Mouse (Mus musculus) hindbrain, embryonic 16.5 days (tissue): ENCODE data around the gene Grip1. TPM values are rescaled to one million over a fixed set of nuclear protein-coding genes. Genes with fewer than 3 reads are reported as not detected.
"Not testable (repeated sequence)": the region's sequence is repeated elsewhere in the genome, so short reads cannot be mapped to it uniquely, and the experiment has no call there.

Experiments used
- ATAC-seq: fragments of 200-750 bp; cut with Nextera tagmentation; 2 replicates; pipeline ENCODE4 v1.8.0; 2017; ENCODE audit warnings: moderate TSS enrichment, moderate library complexity
- H3K27ac ChIP-seq: fragments of 300-500 bp; sonication (generic); 2 replicates; pipeline ENCODE4 v1.5.1; 2014; ENCODE audit warnings: low read depth, mild to moderate bottlenecking, control low read depth, low read length, moderate library complexity
- H3K27me3 ChIP-seq: fragments of 300-500 bp; sonication (generic); replicated peaks from 2 replicates; pipeline ENCODE4 v1.6.1; 2014; ENCODE audit warnings: low read length; ENCODE audit not compliant: control insufficient read depth, insufficient read depth
- H3K36me3 ChIP-seq: fragments of 300-500 bp; sonication (generic); 2 replicates; pipeline ENCODE4 v1.6.1; 2014; ENCODE audit warnings: mild to moderate bottlenecking, low read length, moderate library complexity, mixed read lengths; ENCODE audit not compliant: control insufficient read depth, insufficient read depth
- H3K4me1 ChIP-seq: fragments of 300-500 bp; sonication (generic); 2 replicates; pipeline ENCODE4 v1.6.1; 2014; ENCODE audit warnings: low read depth, low read length; ENCODE audit not compliant: control insufficient read depth, insufficient read depth
- H3K4me2 ChIP-seq: fragments of 300-500 bp; sonication (generic); 2 replicates; pipeline ENCODE4 v1.6.1; 2014; ENCODE audit warnings: mild to moderate bottlenecking, low read length, control low read depth, moderate library complexity
- H3K4me3 ChIP-seq: fragments of 300-500 bp; sonication (generic); 2 replicates; pipeline ENCODE4 v1.5.1; 2014; ENCODE audit warnings: mild to moderate bottlenecking, low read length, control low read depth, moderate library complexity
- H3K9ac ChIP-seq: fragments of 300-500 bp; sonication (generic); 2 replicates; pipeline ENCODE4 v1.6.1; 2014; ENCODE audit warnings: low read depth, mild to moderate bottlenecking, control low read depth, low read length, moderate library complexity
- H3K9me3 ChIP-seq: fragments of 300-500 bp; sonication (generic); 2 replicates; pipeline ENCODE4 v1.6.1; 2014; ENCODE audit warnings: mild to moderate bottlenecking, low read length, moderate library complexity; ENCODE audit not compliant: control insufficient read depth
- WGBS: fragments of 180-500 bp; shearing (Covaris S2); extraction: QIAGEN DNeasy Blood & Tissue Kit; methylation state at CpG from one replicate; pipeline ENCODE4 v1.1.7; 2014; 5-methylcytosine and 5-hydroxymethylcytosine counted together
- polyA plus RNA-seq: library from polyadenylated mRNA; unstranded; fragments of >200 nt; fragmentation: Nextera tagmentation; extraction: Ambion mirVana; gene quantifications from 2 replicates; pipeline ENCODE4 v1.2.1, GENCODE M21; 2015

Grip1 gene
- polyA plus RNA-seq, 1 experiment from 2014 or later = 16.6 TPM

DNA sequence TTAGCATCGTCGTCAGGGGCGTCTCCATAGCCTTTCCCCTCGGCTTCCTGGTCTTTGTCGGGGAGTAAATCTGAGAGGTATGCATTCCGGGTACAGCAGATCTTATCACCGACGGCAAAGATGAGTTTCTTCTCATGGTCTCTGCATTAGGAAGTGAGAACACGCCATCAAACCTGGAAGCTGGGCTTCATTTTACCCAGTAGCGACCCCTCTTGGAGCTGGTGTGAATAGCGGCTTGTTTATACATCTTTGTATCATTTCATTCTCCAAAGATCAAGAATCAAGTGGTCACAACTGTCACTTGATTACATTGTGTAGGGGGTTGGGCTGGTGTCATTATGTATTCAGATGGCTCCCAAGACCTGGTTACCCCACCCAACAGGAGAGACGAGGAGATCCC lies 638.9 kb downstream of the Grip1 start:
- whole genome bisulfite sequencing = 89% methylated on average over 12 of the region's 12 CpGs
- Histone ChIP-seq H3K9ac (no peak overlapping the region), H3K36me3 (peaks cover 10% of the 10 kb centered on the region; the same call in 1 of the 2 replicates)

DNA sequence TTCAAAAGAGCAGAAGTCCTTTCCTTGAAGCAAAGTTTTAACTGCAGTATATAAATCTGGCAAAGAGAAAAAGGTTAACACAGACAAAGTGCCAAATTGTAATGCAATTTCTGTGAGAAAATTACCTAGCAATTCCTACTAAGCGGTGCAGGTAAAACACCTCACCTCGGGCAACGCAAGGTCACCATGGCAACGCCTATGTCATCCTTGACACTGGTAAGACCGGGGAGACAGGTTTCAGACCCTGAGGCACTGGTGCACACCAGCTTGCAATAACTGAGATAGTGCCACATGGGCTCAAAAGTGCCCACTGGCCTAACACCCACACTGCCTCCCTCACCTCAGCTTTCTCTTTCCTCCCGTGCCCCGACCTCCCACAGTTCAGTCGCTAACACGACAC lies 641.5 kb downstream of the Grip1 start:
- 86% methylated on average over 9 of the region's 9 CpGs for WGBS

More for the DNA sequence above, 638.9 kb downstream of the Grip1 start:
- no peaks in the 10 kb centered on the region for H3K27me3 ChIP-seq
- no peak overlapping the region for H3K27ac ChIP-seq
- H3K9me3 ChIP-seq = no peaks in the 10 kb centered on the region; the same call in 1 of the 2 replicates
- ATAC-seq = no peak
- no peaks in the 10 kb centered on the region for H3K4me1 ChIP-seq
- no peak overlapping the region for H3K4me3 ChIP-seq
- no peak overlapping the region for H3K4me2 ChIP-seq

DNA sequence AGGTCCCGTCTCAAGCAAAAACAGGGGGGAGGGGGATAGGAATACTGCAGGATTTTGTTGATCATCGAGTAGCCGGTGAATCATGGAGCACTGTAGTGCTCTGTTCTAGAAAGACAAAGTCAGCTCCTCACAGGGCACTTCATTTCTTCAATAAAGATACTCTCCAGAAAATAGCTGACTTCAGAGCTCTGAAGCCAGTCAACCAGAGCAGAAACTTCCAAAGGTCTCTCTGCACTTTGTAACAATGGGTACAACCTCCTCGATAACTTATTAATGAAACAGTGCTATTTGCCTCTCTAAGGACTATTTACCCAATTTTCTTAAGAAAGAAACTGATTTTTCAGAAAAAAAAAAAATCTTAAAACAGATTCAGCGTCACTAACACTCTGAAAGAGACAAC lies 642.1 kb downstream of the Grip1 start:
- Histone ChIP-seq H3K27me3 (no peaks in the 10 kb centered on the region), H3K4me2 (no peak overlapping the region), H3K27ac (no peak overlapping the region), H3K4me1 (no peaks in the 10 kb centered on the region), H3K36me3 (peaks cover 7% of the 10 kb centered on the region; the same call in 1 of the 2 replicates), H3K9me3 (no peaks in the 10 kb centered on the region), H3K9ac (no peak overlapping the region), H3K4me3 (no peak overlapping the region)
- ATAC-seq = no peak
- 97% methylated on average over 5 of the region's 5 CpGs for WGBS

More for the DNA sequence above, 641.5 kb downstream of the Grip1 start:
- no peaks in the 10 kb centered on the region for H3K27me3 ChIP-seq
- no peak overlapping the region for H3K4me2 ChIP-seq
- H3K9ac ChIP-seq = no peak overlapping the region
- H3K9me3 ChIP-seq = no peaks in the 10 kb centered on the region
- H3K4me3 ChIP-seq = no peak overlapping the region
- no peak for ATAC-seq
- peaks cover 7% of the 10 kb centered on the region; the same call in 1 of the 2 replicates for H3K36me3 ChIP-seq
- H3K27ac ChIP-seq = no peak overlapping the region
- no peaks in the 10 kb centered on the region for H3K4me1 ChIP-seq

DNA sequence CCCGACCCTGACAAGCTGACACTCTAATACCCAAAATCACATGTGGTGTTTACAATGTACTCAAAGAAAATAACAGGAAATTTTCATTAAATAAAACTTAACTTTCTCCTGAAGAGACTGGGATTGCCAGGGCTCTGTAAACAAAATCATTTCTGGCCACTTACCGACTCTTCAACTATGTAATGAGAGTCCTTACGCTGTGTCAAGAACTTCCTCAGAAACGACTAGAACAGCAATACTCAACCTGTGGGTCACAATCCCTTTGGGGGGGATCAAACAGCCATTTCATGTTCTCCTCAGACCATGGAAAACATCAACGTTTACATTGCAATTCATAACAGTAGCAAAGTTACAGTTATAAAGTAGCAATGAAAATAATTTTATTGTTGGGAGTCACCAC lies 643.9 kb downstream of the Grip1 start:
- Histone ChIP-seq H3K4me3 (no peak overlapping the region), H3K9me3 (no peaks in the 10 kb centered on the region), H3K4me1 (no peaks in the 10 kb centered on the region), H3K4me2 (no peak overlapping the region), H3K27ac (no peak overlapping the region), H3K27me3 (no peaks in the 10 kb centered on the region), H3K9ac (no peak overlapping the region), H3K36me3 (peaks cover 7% of the 10 kb centered on the region; the same call in 1 of the 2 replicates)
- no peak for ATAC-seq
- WGBS = 89% methylated on average over 5 of the region's 5 CpGs

DNA sequence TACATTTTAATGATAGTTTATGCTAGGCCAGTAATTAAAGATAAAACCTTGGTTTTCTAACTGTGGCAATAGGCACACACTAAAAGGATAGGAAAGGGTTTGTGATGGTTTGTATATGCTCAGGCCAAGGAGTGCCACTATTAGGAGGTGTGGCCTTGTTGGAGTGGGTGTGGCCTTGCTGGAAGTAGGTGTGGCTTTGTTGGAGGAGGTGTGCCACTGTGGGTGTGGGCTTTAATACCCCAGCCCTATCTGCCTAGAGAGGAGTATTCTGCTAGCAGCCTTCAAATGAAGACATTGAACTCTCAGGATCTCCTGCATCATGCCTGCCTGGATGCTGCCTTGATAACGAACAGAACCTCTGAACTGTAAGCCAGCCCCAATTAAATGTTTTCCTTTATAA lies 647.2 kb downstream of the Grip1 start:
- Histone ChIP-seq H3K4me3 (no peak overlapping the region), H3K36me3 (no peaks in the 10 kb centered on the region), H3K4me2 (no peak overlapping the region), H3K9ac (no peak overlapping the region), H3K27ac (no peak overlapping the region), H3K4me1 (no peaks in the 10 kb centered on the region), H3K9me3 (no peaks in the 10 kb centered on the region), H3K27me3 (no peaks in the 10 kb centered on the region)
- WGBS = 94% methylated on average over 1 of the region's 1 CpGs
- no peak for ATAC-seq

DNA sequence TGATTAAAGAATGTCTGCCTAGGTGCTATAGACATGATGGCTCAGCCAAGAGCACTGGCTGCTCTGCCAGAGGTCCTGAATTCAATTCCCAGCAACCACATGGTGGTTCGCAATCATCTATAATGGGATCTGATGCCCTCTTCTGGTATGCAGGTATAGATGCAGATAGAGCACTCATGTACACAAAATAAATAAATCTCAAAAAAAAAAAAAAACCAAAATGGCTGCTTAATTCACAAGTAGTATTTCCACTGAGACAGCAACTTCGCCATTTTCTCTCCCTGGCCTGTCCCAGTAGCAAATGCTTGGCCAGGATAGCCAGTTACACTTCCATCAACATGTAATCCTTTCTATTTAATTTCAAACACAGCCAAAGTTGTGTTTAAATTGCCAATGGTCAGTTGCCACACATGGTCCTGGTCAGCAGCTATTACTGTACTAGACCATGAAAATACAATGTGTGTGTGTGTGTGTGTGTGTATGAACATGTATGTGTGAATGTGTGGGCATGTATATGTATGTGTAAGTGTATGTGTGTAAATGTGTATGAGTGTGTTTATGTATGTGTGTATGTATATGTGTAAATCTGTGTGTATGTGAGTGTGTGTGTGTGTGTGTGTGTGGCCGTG lies 658.2 kb downstream of the Grip1 start:
- peak overlapping the region; percentile 91 for H3K4me2 ChIP-seq
- WGBS = 76% methylated on average over 3 of the region's 3 CpGs
- no peak overlapping the region for H3K27ac ChIP-seq
- H3K4me1 ChIP-seq = peaks cover 2% of the 10 kb centered on the region; the same call in 1 of the 2 replicates
- no peaks in the 10 kb centered on the region for H3K27me3 ChIP-seq
- peak overlapping the region; percentile 70 for H3K4me3 ChIP-seq
- ATAC-seq = no peak
- H3K9ac ChIP-seq = no peak overlapping the region
- H3K9me3 ChIP-seq = no peaks in the 10 kb centered on the region
- no peaks in the 10 kb centered on the region for H3K36me3 ChIP-seq

DNA sequence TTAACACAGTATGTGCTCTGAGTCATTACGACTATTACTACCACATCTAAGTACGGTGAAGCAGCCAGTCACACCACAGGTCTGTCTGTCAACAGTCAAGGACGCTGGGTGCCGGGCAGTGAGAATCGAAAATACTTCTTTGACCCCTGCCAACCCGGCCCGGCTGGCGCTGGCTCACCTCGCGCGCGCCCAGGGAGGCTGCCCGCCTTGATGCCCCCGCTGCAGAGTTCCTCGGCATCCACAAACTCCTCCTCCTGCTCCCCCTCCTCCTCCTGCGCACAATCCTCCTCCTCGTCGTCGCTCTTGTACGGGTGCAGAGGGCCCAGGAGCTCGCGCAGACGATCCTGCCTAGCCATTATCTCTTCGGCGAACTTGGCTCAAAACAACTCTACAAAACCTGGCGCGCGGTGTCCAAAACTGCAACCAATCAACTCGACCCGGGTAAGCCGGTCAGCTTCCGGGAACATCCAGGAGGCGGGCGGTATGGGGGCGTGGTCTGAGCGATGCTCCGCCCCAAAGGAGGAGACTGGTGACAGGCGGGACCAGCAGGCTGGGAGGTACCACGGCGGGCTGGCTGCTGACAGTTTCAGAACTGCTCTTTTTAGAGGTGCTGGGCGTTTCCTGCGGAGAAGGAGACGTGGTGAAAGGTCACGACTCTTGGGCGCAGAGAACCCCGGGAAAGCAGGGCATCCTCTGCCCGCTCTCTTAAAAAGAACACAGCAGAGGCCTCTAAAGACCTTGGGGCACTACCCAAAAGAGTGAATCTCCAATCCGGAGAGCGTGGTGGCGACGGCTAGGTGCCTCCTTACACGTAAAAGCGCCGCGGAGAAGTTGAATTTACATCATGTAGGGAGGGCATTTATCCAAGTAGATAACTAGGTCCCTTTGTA lies 659.1 kb downstream of the Grip1 start, which contains the start of gene Helb:
Helb (minus strand) TSS at position 481 of the 890 bp plus-strand sequence.
- H3K4me3 ChIP-seq = peak within 1 kb of the TSS; percentile 70
- under 1% methylated on average over 54 of the region's 55 CpGs for WGBS
- H3K27me3 ChIP-seq = no peaks in the 10 kb centered on the region
- no peaks in the 10 kb centered on the region for H3K36me3 ChIP-seq
- ATAC-seq = peak; percentile 100
- H3K4me2 ChIP-seq = peak within 1 kb of the TSS; percentile 91
- peaks cover 2% of the 10 kb centered on the region; the same call in 1 of the 2 replicates for H3K4me1 ChIP-seq
- peak within 1 kb of the TSS; percentile 54 for H3K9ac ChIP-seq
- H3K27ac ChIP-seq = no peak within 1 kb of the TSS
- H3K9me3 ChIP-seq = no peaks in the 10 kb centered on the region

DNA sequence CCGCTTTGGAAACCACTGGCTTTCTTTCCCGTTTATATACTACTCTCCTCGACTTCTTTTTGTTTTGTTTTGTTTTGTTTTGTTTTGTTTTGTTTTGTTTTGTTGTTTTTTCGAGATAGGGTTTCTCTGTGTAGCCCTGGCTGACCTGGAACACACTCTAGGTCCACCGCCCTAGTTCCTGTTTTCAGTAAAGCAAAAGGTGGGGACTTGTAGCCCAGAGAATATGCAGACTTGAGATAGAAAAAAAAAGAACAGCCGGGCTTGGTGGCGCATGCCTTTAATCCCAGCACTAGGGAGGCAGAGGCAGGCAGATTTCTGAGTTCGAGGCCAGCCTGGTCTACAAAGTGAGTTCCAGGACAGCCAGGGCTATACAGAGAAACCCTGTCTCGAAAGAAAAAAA lies 659.9 kb downstream of the Grip1 start:
- not testable (repeated sequence) for H3K9me3 ChIP-seq, H3K9ac ChIP-seq, ATAC-seq, H3K36me3 ChIP-seq, H3K4me1 ChIP-seq, H3K27ac ChIP-seq, H3K27me3 ChIP-seq
- peak overlapping the region; percentile 70 for H3K4me3 ChIP-seq
- 69% methylated on average over 9 of the region's 9 CpGs for WGBS
- peak overlapping the region; percentile 91 for H3K4me2 ChIP-seq

DNA sequence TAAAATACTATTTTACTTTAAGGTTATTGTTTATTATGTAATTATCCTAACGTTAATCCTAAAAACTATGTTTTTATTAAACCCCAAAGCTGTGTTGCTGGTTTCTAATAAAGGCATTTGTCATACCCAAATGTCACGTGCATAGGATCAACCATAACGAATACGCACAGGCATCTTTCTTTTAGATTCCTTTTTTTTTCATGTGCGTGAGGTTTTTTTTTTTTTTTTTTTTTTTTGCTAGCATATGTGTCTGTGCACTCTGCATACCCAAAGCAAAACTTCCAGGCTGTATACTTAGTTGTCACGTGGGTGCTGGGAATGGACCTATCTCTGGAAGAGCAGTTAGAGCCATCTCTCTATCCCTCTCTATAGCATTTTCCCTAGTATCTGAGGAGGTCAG lies 660.4 kb downstream of the Grip1 start:
- Histone ChIP-seq H3K36me3 (no peaks in the 10 kb centered on the region), H3K4me2 (no peak overlapping the region), H3K27ac (no peak overlapping the region), H3K9me3 (no peaks in the 10 kb centered on the region), H3K9ac (no peak overlapping the region), H3K4me3 (no peak overlapping the region), H3K27me3 (no peaks in the 10 kb centered on the region), H3K4me1 (peaks cover 2% of the 10 kb centered on the region; the same call in 1 of the 2 replicates)
- 74% methylated on average over 6 of the region's 6 CpGs for WGBS
- ATAC-seq = no peak
